Mouse (Mus musculus) brain, embryonic 14.5 days (tissue): ENCODE data around the gene Kctd7. TPM values are rescaled to one million over a fixed set of nuclear protein-coding genes. Genes with fewer than 3 reads are reported as not detected.

Experiments
- DNase-seq: peaks from one replicate; pipeline ENCODE4 v3.0.0-alpha.2; 2011; ENCODE audit warnings: low read depth
- CTCF ChIP-seq: fragments of 200-500 bp; IDR thresholded peaks from 2 replicates; pipeline ENCODE4 v1.5.1; 2012; ENCODE audit warnings: inconsistent platforms, mild to moderate bottlenecking, moderate library complexity, borderline replicate concordance; ENCODE audit not compliant: insufficient read depth, insufficient read length; ENCODE audit errors: extremely low read depth
- POLR2A ChIP-seq: fragments of 200-500 bp; IDR thresholded peaks from 2 replicates; pipeline ENCODE4 v1.6.1; 2012; ENCODE audit warnings: mild to moderate bottlenecking, inconsistent platforms, borderline replicate concordance; ENCODE audit not compliant: poor library complexity, insufficient read depth, insufficient read length, severe bottlenecking; ENCODE audit errors: extremely low read depth
- polyA plus RNA-seq: library from polyadenylated mRNA; depleted of rRNA; stranded (reverse); fragments of >200 nt; gene quantifications from 2 replicates; pipeline ENCODE4 v1.2.3, GENCODE M21; 2012

Kctd7 gene
- polyA plus RNA-seq, 1 experiment, result 12.4 TPM

GRCm38 (mm10) chr5:130124271-130124670 lies 20.4 kb upstream of the Kctd7 start:
- TF ChIP-seq POLR2A, result no peak
- no peak for TF ChIP-seq CTCF
- DNase-seq, result peak; percentile 36

- no peak for TF ChIP-seq CTCF
- no peak for TF ChIP-seq POLR2A
- no peak for DNase-seq
These were observed 15.8 kb upstream of the Kctd7 start for GRCm38 (mm10) chr5:130128686-130129523.

GRCm38 (mm10) chr5:130129524-130129793 lies 15.2 kb upstream of the Kctd7 start:
- TF ChIP-seq CTCF (no peak), POLR2A (no peak)

GRCm38 (mm10) chr5:130136597-130136996 lies 8.1 kb upstream of the Kctd7 start:
- no peak for DNase-seq
- TF ChIP-seq POLR2A (no peak), CTCF (no peak)

More at GRCm38 (mm10) chr5:130129524-130129793, 15.2 kb upstream of the Kctd7 start:
- no peak for DNase-seq

- TF ChIP-seq CTCF (peak; percentile 81; the same call in 1 of the 2 replicates), POLR2A (no peak)
- peak; percentile 76 for DNase-seq
These were observed 5.3 kb upstream of the Kctd7 start for GRCm38 (mm10) chr5:130139393-130139792.

GRCm38 (mm10) chr5:130141138-130141537 lies 3.5 kb upstream of the Kctd7 start:
- no peak for DNase-seq
- no peak for TF ChIP-seq CTCF

- no peak for TF ChIP-seq POLR2A
- TF ChIP-seq CTCF, result no peak
- DNase-seq, result no peak
These were observed 2.6 kb upstream of the Kctd7 start for GRCm38 (mm10) chr5:130142041-130142440.

GRCm38 (mm10) chr5:130143101-130143500 lies 1.6 kb upstream of the Kctd7 start:
- TF ChIP-seq POLR2A (no peak), CTCF (no peak)
- no peak for DNase-seq

GRCm38 (mm10) chr5:130143977-130144333 lies 706 bp upstream of the Kctd7 start:
- peak; percentile 90 for DNase-seq

GRCm38 (mm10) chr5:130145961-130146360 lies 1.3 kb downstream of the Kctd7 start:
- DNase-seq, result no peak
- no peak for TF ChIP-seq CTCF
- TF ChIP-seq POLR2A, result no peak

More at GRCm38 (mm10) chr5:130143977-130144333, 706 bp upstream of the Kctd7 start:
- no peak for TF ChIP-seq POLR2A
- TF ChIP-seq CTCF, result no peak

- TF ChIP-seq POLR2A, result no peak
- TF ChIP-seq CTCF, result no peak
These were observed 5.2 kb downstream of the Kctd7 start for GRCm38 (mm10) chr5:130149726-130150310.

GRCm38 (mm10) chr5:130154286-130154685 lies 9.6 kb downstream of the Kctd7 start:
- TF ChIP-seq POLR2A (no peak), CTCF (no peak)
- no peak for DNase-seq

More at GRCm38 (mm10) chr5:130149726-130150310, 5.2 kb downstream of the Kctd7 start:
- DNase-seq, result no peak
